12 mouse cellular contexts compared by ENCODE assay signal in genomic region chr16:79449732-79450131, GRCm38 (mm10).
DNase-seq lines count a peak whose midpoint lies in the region; ATAC-seq lines count a peak whose summit lies in the region.
"Had no signal": no experiment of that assay in that cellular context is flagged by ENCODE, and none has a peak within 500 bp of the region (broad histone marks: within the 10 kb centered on the region; RNA-seq: fewer than 3 reads in every experiment).

No protein-coding gene starts in this region.

- H3K36me3 ChIP-seq in forebrain, embryonic 12.5 days (replicated peaks) = no peaks in the 10 kb centered on the region
- H3K36me3 ChIP-seq in forebrain, embryonic 11.5 days (ENCODE audit: control insufficient read depth, insufficient read depth, low read length) = no peaks in the 10 kb centered on the region
- H3K36me3 ChIP-seq in hindbrain, embryonic 11.5 days (ENCODE audit: control insufficient read depth, insufficient read depth, low read length) = no peaks in the 10 kb centered on the region
- H3K36me3 ChIP-seq: heart, embryonic 15.5 days had no signal

- 35% methylated on average over 1 of the region's 1 CpGs for WGBS in forebrain, embryonic 12.5 days
- 78% methylated on average over 1 of the region's 1 CpGs for WGBS in forebrain, embryonic 11.5 days
- 27% methylated on average over 1 of the region's 1 CpGs for WGBS in hindbrain, embryonic 11.5 days

- no peak for DNase-seq in forebrain, embryonic 11.5 days (ENCODE audit: low spot score)
- peak; percentile 79 for DNase-seq in Muller cell, postnatal 12 days (ENCODE audit: inconsistent ontology term)
- DNase-seq in cerebellum, postnatal 14 days = peak; percentile 82 to 89
- peak; percentile 25 for DNase-seq in hindbrain, embryonic 11.5 days (ENCODE audit: low spot score)
- no peak for DNase-seq in heart, postnatal 10 days
- DNase-seq: gastrocnemius, postnatal 36 days; kidney, adult 2 months had no signal

- no peaks in the 10 kb centered on the region for H3K4me1 ChIP-seq in forebrain, embryonic 12.5 days
- H3K4me1 ChIP-seq in forebrain, embryonic 11.5 days (replicated peaks; ENCODE audit: control insufficient read depth, insufficient read depth, low read length) = no peaks in the 10 kb centered on the region
- H3K4me1 ChIP-seq in hindbrain, embryonic 11.5 days (replicated peaks; ENCODE audit: control insufficient read depth, insufficient read depth, low read length) = no peaks in the 10 kb centered on the region
- H3K4me1 ChIP-seq: heart, embryonic 15.5 days had no signal

- no peaks in the 10 kb centered on the region for H3K9me3 ChIP-seq in forebrain, embryonic 12.5 days
- no peaks in the 10 kb centered on the region for H3K9me3 ChIP-seq in forebrain, embryonic 11.5 days (ENCODE audit: control insufficient read depth, low read length)
- H3K9me3 ChIP-seq in hindbrain, embryonic 11.5 days (ENCODE audit: control insufficient read depth, low read length) = no peaks in the 10 kb centered on the region
- H3K9me3 ChIP-seq: heart, embryonic 15.5 days had no signal

- no peak overlapping the region for H3K4me2 ChIP-seq in forebrain, embryonic 12.5 days
- H3K4me2 ChIP-seq in forebrain, embryonic 11.5 days (ENCODE audit: low read depth, low read length, severe bottlenecking) = no peak overlapping the region
- no peak overlapping the region for H3K4me2 ChIP-seq in hindbrain, embryonic 11.5 days (replicated peaks; ENCODE audit: low read depth, low read length)
- H3K4me2 ChIP-seq: heart, embryonic 15.5 days had no signal

- H3K27me3 ChIP-seq in forebrain, embryonic 12.5 days = no peaks in the 10 kb centered on the region
- H3K27me3 ChIP-seq in forebrain, embryonic 11.5 days (ENCODE audit: control insufficient read depth, insufficient read depth, low read length) = no peaks in the 10 kb centered on the region
- H3K27me3 ChIP-seq in hindbrain, embryonic 11.5 days (ENCODE audit: control insufficient read depth, insufficient read depth, low read length) = no peaks in the 10 kb centered on the region
- H3K27me3 ChIP-seq: heart, embryonic 15.5 days had no signal

- no peak overlapping the region for H3K9ac ChIP-seq in forebrain, embryonic 12.5 days
- no peak overlapping the region for H3K9ac ChIP-seq in forebrain, embryonic 11.5 days (ENCODE audit: low read length)
- H3K9ac ChIP-seq in hindbrain, embryonic 11.5 days (ENCODE audit: low read depth, low read length) = no peak overlapping the region
- H3K9ac ChIP-seq: heart, embryonic 15.5 days; liver, embryonic 14.5 days had no signal

- H3K27ac ChIP-seq in forebrain, embryonic 12.5 days = no peak overlapping the region
- H3K27ac ChIP-seq in forebrain, embryonic 11.5 days (ENCODE audit: low read depth, low read length) = no peak overlapping the region
- no peak overlapping the region for H3K27ac ChIP-seq in hindbrain, embryonic 11.5 days (ENCODE audit: low read depth, low read length)
- H3K27ac ChIP-seq: heart, embryonic 15.5 days; liver, embryonic 14.5 days had no signal

- H3K4me3 ChIP-seq in forebrain, embryonic 12.5 days (replicated peaks) = no peak overlapping the region
- H3K4me3 ChIP-seq in forebrain, embryonic 11.5 days (ENCODE audit: low read depth, low read length) = no peak overlapping the region
- H3K4me3 ChIP-seq in hindbrain, embryonic 11.5 days (ENCODE audit: low read depth, low read length) = no peak overlapping the region
- H3K4me3 ChIP-seq: heart, embryonic 15.5 days had no signal

- peak; percentile 58; the same call in 1 of the 2 replicates for ATAC-seq in forebrain, embryonic 12.5 days (ENCODE audit: low FRiP score)
- ATAC-seq in forebrain, embryonic 11.5 days (replicated peaks; ENCODE audit: low FRiP score) = no peak; the same call in 1 of the 2 replicates
- peak; percentile 91 for ATAC-seq in hindbrain, embryonic 11.5 days (ENCODE audit: low FRiP score)
- ATAC-seq in granulocyte monocyte progenitor cell, adult 5-6 weeks (replicated peaks; ENCODE audit: poor library complexity, severe bottlenecking) = no peak
- ATAC-seq in erythroblast, adult 5-6 weeks (replicated peaks; ENCODE audit: low FRiP score, poor library complexity, severe bottlenecking) = no peak

- intact Hi-C loops in heart, postnatal 10 days (cut with DNase I) = no loop called here

Comparison
In these comparisons a context has a peak if more than half of its experiments do, and no peak if none do; other contexts are left out.
1. ATAC-seq: peak in forebrain, embryonic 12.5 days (single experiment) and hindbrain, embryonic 11.5 days (single experiment); none in forebrain, embryonic 11.5 days (single experiment), granulocyte monocyte progenitor cell, adult 5-6 weeks (single experiment) and erythroblast, adult 5-6 weeks (single experiment).
2. DNase-seq: peak in Muller cell, postnatal 12 days (single experiment), cerebellum, postnatal 14 days (2 of 2) and hindbrain, embryonic 11.5 days (single experiment); none in forebrain, embryonic 11.5 days (single experiment) and heart, postnatal 10 days (0 of 2).